Mouse (Mus musculus) MEL (cell line): Measurements from ENCODE around the gene Sat2.
A peak's percentile ranks its signal among the peaks of the same experiment; 100 is the strongest.

Experiments used
- CHD2 ChIP-seq: IDR thresholded peaks from 2 replicates; pipeline ENCODE4 v1.6.1; 2011; ENCODE audit warnings: low read length, improper control_type of control experiment
- CTCF ChIP-seq, 3 experiments: IDR thresholded peaks in 2 of 3; conservative IDR thresholded peaks in 1 of 3; 2 replicates each; pipeline ENCODE4 v1.5.1; 2011 to 2012; ENCODE audit warnings: low read length in 3 of 3, low read depth in 2 of 3, mild to moderate bottlenecking in 2 of 3, improper control_type of control experiment in 1 of 3, inconsistent platforms in 1 of 3, mixed read lengths in 1 of 3, moderate library complexity in 1 of 3; ENCODE audit not compliant: control insufficient read depth in 1 of 3, insufficient read depth in 1 of 3, poor library complexity in 1 of 3, severe bottlenecking in 1 of 3
- EP300 ChIP-seq, 2 experiments: IDR thresholded peaks; 2 replicates each; pipeline ENCODE4 v1.6.1; 2011; ENCODE audit warnings: improper control_type of control experiment in 2 of 2, low read length in 2 of 2, low read depth in 1 of 2, mild to moderate bottlenecking in 1 of 2
- KAT2A ChIP-seq: conservative IDR thresholded peaks from 2 replicates; pipeline ENCODE4 v1.6.1; 2012; ENCODE audit warnings: low read depth, low read length, improper control_type of control experiment, inconsistent platforms
- POLR2AphosphoS2 ChIP-seq: IDR thresholded peaks from 2 replicates; pipeline ENCODE4 v1.6.1; 2011; ENCODE audit warnings: low read length, improper control_type of control experiment
- RCOR1 ChIP-seq: IDR thresholded peaks from 2 replicates; pipeline ENCODE4 v1.6.1; 2012; ENCODE audit warnings: low read depth, mild to moderate bottlenecking, inconsistent platforms, low read length, improper control_type of control experiment
- SIN3A ChIP-seq: IDR thresholded peaks from 2 replicates; pipeline ENCODE4 v1.6.1; 2012; ENCODE audit warnings: low read length, improper control_type of control experiment, inconsistent platforms
- SMC3 ChIP-seq: IDR thresholded peaks from 2 replicates; pipeline ENCODE4 v1.6.1; 2011; ENCODE audit warnings: low read depth, low read length, improper control_type of control experiment
- TAL1 ChIP-seq: IDR thresholded peaks from 2 replicates; pipeline ENCODE4 v1.6.1; 2012; ENCODE audit warnings: mild to moderate bottlenecking, inconsistent platforms, low read length, moderate library complexity, mixed read lengths

DNA sequence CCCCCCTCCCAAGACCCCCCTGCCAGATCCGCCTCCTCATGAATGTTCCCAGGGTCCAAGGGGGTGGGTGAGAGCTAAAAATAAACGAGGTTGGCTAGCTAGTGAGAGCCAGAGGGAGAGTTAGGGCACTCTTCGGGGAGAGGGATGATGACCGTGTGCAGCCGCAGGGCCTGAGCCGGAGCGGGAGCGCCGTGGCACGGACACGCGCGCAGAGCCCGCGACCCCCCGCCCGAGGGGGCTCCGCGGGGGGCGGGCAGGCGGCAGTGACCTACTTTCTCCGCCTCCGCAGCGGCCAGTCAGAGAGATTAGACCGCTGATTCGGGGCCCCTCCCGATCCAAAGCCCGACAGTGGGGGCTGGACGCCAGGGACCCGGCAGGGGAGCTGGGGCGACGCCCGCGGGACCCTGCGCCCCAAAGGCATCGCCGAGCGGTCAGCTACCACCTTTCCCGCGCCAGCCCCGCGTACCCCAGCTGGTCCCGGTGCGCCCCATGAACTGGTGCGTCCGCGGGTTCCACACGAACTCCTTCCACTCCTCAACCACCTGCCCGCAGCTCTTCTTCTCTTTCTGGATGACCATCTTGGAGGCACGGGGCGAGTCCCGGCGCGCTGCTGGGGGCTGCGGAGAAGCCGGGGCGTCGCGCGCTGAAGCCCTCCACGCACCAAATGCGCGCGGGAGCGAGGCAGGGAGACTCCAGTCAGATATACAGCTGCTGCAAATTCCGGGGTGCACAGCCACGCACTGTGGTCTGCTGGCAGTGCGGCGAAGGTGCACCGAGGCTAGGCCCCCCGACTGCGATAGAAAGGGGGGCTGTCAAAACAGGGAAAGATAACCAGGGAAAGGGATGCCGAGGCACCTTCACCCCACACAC is 16.8 kb upstream of the Sat2 start:
- TF ChIP-seq CTCF (IDR thresholded peaks at IDR 0.05 in 2 of 3, conservative IDR thresholded peaks at IDR 0.05 in 1 of 3; ENCODE audit: control insufficient read depth in 1 of 3, insufficient read depth in 1 of 3, low read depth in 2 of 3, low read length in 3 of 3, poor library complexity in 1 of 3, severe bottlenecking in 1 of 3) (no peak), CHD2 (no peak), RCOR1 (no peak), SIN3A (0 out of 2 replicates have a peak, but pooled peaks have one; percentile 47), SMC3 (no peak), EP300 (IDR thresholded peaks at IDR 0.05; ENCODE audit: low read depth in 1 of 2, low read length in 2 of 2) (peak in 1 of 2 experiments; percentile 11; a peak in 1 of 4 replicates), KAT2A (no peak), POLR2AphosphoS2 (no peak), TAL1 (no peak)
